Mouse (Mus musculus): Measurements from ENCODE around the gene 4921536K21Rik.

DNA sequence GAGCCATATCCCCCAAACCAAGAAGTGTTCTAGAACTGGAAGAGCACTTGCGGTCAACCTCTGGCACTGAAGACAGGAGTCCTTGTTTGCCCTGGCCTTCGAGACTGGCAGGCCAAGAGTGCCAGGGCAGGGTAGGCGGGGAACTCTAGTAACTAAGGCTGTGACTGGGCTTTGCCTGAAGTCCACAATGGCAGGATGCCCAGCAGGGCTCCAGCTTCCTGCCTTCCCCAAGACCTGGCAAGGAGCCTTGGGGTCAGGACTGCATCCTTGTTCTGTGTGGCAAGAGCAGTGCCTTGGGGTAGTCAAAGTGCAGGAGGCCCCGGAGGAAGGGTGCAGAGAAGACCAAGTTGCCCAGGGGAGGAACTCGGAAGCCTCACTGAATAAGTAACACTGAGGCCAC, 8.1 kb upstream of the 4921536K21Rik start:
- TF ChIP-seq CTCF (IDR thresholded peaks at IDR 0.05; ENCODE audit: insufficient read depth, low read depth, low read length) (no peak), POLR2A (IDR thresholded peaks at IDR 0.05; ENCODE audit: insufficient read depth, low read depth, low read length) (no peak)

Measured in olfactory bulb, adult 2 months (tissue).